Mouse (Mus musculus) heart, embryonic 16.5 days (tissue): Measurements from ENCODE around the gene Islr. TPM values are rescaled to one million over a fixed set of nuclear protein-coding genes. Genes with fewer than 3 reads are reported as not detected.

Experiments used
- ATAC-seq: fragments of 200-750 bp; cut with Nextera tagmentation; replicated peaks from 2 replicates; pipeline ENCODE4 v1.8.0; 2017; ENCODE audit warnings: moderate number of reproducible peaks; ENCODE audit not compliant: insufficient read depth, low FRiP score; ENCODE audit errors: extremely low read depth
- H3K27ac ChIP-seq: fragments of 300-500 bp; sonication (generic); 2 replicates; pipeline ENCODE4 v1.5.1; 2014; ENCODE audit warnings: mild to moderate bottlenecking, low read length, control low read depth, moderate library complexity
- H3K27me3 ChIP-seq: fragments of 300-500 bp; sonication (generic); 2 replicates; pipeline ENCODE4 v1.6.1; 2014; ENCODE audit warnings: low read length, mixed read lengths; ENCODE audit not compliant: control insufficient read depth, insufficient read depth
- H3K36me3 ChIP-seq: fragments of 300-500 bp; sonication (generic); 2 replicates; pipeline ENCODE4 v1.6.1; 2014; ENCODE audit not compliant: control insufficient read depth, insufficient read depth
- H3K4me1 ChIP-seq: fragments of 300-500 bp; sonication (generic); 2 replicates; pipeline ENCODE4 v1.6.1; 2014; ENCODE audit warnings: low read length, mixed read lengths; ENCODE audit not compliant: control insufficient read depth, insufficient read depth
- H3K4me2 ChIP-seq: fragments of 300-500 bp; sonication (generic); 2 replicates; pipeline ENCODE4 v1.6.1; 2014; ENCODE audit warnings: low read depth, mild to moderate bottlenecking, control low read depth, low read length
- H3K4me3 ChIP-seq: fragments of 300-500 bp; sonication (generic); 2 replicates; pipeline ENCODE4 v1.5.1; 2014; ENCODE audit warnings: mild to moderate bottlenecking, control low read depth, low read length
- H3K9ac ChIP-seq: fragments of 300-500 bp; sonication (generic); 2 replicates; pipeline ENCODE4 v1.6.1; 2014; ENCODE audit warnings: low read length, control low read depth
- H3K9me3 ChIP-seq: fragments of 300-500 bp; sonication (generic); replicated peaks from 2 replicates; pipeline ENCODE4 v1.6.1; 2016; ENCODE audit warnings: low read length; ENCODE audit not compliant: control insufficient read depth
- WGBS: fragments of 180-500 bp; shearing (Covaris S2); extraction: QIAGEN DNeasy Blood & Tissue Kit; methylation state at CpG from one replicate; pipeline ENCODE4 v1.1.7; 2014; 5-methylcytosine and 5-hydroxymethylcytosine counted together
- polyA plus RNA-seq: library from polyadenylated mRNA; unstranded; fragments of >200 nt; fragmentation: Nextera tagmentation; extraction: Ambion mirVana; gene quantifications from 2 replicates; pipeline ENCODE4 v1.2.1, GENCODE M21; 2015

The Islr gene
- polyA plus RNA-seq, 1 experiment from 2014 or later = 27.5 TPM

DNA sequence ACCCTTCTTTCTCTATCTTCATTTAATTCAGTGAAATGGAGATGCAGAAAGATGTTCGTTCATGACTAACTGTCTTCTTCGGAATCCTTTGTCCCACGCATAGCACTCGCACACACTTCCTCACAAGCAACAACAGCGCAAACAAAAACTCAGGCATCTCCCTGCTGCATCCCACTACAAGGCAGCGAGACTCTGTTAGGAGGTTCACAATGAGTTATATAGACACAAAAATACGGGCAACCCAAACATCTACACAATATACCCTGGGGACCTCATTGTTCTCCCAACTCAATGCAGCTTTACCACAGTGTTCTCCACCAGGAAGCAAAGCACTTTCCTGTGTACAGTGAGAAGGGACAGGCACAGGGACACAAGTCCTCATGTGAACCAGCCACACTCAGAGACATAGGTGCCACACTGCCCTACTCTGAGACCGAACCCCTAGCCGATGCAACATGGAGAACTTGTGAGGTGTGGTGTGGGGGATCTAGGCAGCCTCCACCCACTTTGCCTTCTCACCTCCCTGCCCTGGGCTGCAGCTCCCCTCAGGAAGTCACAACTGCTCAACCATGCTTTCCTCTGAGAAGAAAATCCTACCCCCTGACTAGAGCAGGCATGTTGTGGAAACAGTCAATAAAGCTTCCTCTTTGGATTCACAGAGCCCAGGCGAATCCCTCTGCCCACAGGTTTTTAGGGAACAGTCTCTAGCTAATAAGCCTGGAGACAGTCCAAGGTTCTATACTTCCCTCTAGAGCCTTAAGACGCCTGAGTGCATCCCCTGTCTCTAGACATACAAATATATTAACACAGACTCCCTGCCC lies 3.6 kb downstream of the Islr start:
- Histone ChIP-seq H3K27me3 (peaks cover 85% of the 10 kb centered on the region), H3K4me2 (no peak overlapping the region), H3K4me1 (peaks cover 42% of the 10 kb centered on the region), H3K9ac (no peak overlapping the region), H3K9me3 (no peaks in the 10 kb centered on the region), H3K4me3 (no peak overlapping the region), H3K36me3 (no peaks in the 10 kb centered on the region), H3K27ac (no peak overlapping the region)
- WGBS = 10% methylated on average over 11 of the region's 11 CpGs
- ATAC-seq = no peak

DNA sequence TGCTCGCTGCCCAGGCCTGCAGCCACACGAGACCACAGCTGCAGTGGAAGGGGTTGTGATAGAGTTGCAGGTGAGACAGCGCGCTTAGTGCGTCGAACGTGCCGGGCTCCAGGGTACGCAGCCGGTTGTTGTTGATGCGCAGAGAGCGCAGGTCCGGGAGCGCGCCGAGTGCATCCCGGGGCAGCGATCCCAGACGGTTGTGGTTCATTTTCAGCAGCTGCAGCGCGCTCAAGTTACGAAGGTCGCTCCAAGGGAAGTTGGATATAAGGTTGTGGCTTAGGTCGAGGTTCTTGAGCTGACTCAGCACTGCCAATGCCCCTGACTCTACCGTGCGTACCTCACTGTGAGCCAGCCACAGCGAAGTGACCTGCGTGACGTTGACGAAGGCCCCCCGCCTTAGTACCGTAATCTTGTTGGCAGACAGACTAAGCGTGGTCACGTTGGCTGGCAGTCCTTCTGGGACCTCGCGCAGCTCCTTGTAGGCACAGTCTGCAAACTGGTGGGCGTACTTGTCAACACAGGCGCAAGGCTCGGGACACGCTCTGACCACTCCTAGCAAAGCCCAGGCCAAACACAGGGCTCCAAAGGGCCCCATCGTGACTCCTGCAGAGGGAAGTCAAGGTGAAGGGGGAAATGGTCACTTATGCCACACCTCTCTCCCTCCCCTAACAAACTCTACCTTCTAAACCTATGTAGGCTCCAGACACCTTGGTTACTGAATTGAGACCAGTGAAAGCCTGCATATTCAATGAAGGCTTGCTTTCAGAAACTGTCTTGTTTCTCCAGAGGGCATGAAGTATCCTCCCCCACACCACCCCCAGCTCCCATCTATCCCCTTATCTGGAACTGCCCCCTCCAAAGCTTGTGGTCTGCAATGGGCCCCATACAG lies 4.5 kb downstream of the Islr start:
- WGBS = 1% methylated on average over 41 of the region's 41 CpGs
- Histone ChIP-seq H3K36me3 (no peaks in the 10 kb centered on the region), H3K27ac (no peak overlapping the region), H3K4me1 (peaks cover 42% of the 10 kb centered on the region), H3K9me3 (no peaks in the 10 kb centered on the region), H3K4me2 (peak overlapping the region; percentile 43), H3K4me3 (peak overlapping the region; percentile 29), H3K9ac (no peak overlapping the region), H3K27me3 (peaks cover 93% of the 10 kb centered on the region)
- no peak for ATAC-seq

DNA sequence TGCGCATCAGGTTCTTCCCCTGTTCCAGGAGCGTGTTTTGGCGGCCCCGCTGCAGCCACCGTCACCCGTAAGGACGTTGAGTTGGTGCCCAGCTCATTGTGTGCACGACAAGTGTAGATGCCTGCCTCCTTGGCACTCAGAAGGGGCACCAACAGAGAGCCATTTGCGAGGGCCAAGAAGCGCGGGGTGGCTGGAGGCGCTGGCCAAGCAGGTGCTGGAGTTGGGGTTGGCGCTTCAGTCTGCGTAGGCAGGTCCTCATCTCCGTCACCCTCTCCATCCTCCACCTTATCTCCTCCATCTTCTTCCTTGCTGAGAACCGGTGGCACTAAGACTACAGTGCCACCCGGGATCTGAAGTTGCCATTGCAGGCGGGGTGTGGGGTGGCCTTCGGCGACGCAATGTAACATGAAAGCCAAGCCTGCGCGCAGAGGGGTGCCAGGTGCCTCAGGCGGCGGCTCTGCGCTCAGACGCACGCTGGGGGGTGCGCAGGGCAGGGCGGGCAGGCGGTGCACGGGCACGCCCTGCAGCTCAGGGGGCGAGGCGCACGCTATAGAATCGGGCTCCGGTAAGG lies 5.2 kb downstream of the Islr start:
- Histone ChIP-seq H3K4me1 (peaks cover 41% of the 10 kb centered on the region), H3K36me3 (no peaks in the 10 kb centered on the region), H3K4me3 (peak overlapping the region; percentile 29), H3K27me3 (peaks cover 99% of the 10 kb centered on the region), H3K4me2 (peak overlapping the region; percentile 43), H3K9me3 (no peaks in the 10 kb centered on the region), H3K27ac (no peak overlapping the region), H3K9ac (no peak overlapping the region)
- no peak for ATAC-seq
- WGBS = 2% methylated on average over 38 of the region's 38 CpGs

DNA sequence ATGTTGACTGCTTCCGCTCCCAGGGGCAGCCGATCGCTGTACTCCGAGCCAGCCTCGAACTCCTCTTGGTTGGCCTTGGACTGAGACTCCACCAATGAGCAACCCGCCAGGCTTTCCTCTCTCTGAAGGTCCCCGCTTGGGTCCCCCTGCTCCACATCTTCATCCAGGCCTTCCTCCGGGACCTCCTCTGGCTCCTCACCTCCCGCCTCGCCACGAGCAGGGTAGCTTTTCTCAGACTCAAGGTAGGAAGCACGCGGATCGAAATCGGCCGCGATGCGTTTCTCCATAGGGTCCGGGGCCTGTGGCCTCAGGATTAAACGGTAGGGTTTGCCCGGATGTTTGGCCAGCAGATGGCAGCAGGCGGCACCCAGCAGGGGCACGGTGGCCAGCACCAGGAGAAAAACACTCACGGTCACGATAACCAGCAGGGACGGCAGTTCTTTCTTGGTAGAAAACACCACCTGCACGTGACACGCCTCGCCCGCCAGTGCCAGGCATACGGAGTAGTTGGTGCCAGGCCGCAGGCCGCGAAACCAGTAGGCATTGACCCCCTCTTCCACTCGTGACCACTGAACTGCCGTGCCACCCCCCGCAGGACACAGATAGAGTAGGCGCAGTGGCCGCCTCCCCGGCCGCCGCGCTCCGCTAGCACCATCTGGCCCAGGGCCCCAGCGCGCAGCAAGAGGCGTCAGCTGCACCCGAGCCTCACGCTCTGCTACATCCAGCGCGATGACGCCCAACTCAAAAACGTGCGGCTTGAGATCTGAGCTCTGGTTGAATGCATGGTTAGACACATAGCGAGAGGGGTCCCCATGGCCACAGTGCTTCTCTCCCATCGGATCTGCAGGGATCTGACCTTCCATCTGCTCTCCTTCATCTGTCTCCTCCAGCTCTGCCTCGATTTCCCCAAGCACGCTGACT lies 6.1 kb downstream of the Islr start:
- WGBS = 1% methylated on average over 58 of the region's 58 CpGs
- peak overlapping the region; percentile 37 for H3K4me3 ChIP-seq
- H3K27me3 ChIP-seq = peaks cover 96% of the 10 kb centered on the region
- H3K27ac ChIP-seq = no peak overlapping the region
- 0 out of 2 replicates have a peak, but pooled peaks have one; percentile 59 for ATAC-seq
- H3K36me3 ChIP-seq = no peaks in the 10 kb centered on the region
- peaks cover 39% of the 10 kb centered on the region for H3K4me1 ChIP-seq
- H3K9ac ChIP-seq = no peak overlapping the region
- H3K9me3 ChIP-seq = no peaks in the 10 kb centered on the region
- H3K4me2 ChIP-seq = peak overlapping the region; percentile 61

DNA sequence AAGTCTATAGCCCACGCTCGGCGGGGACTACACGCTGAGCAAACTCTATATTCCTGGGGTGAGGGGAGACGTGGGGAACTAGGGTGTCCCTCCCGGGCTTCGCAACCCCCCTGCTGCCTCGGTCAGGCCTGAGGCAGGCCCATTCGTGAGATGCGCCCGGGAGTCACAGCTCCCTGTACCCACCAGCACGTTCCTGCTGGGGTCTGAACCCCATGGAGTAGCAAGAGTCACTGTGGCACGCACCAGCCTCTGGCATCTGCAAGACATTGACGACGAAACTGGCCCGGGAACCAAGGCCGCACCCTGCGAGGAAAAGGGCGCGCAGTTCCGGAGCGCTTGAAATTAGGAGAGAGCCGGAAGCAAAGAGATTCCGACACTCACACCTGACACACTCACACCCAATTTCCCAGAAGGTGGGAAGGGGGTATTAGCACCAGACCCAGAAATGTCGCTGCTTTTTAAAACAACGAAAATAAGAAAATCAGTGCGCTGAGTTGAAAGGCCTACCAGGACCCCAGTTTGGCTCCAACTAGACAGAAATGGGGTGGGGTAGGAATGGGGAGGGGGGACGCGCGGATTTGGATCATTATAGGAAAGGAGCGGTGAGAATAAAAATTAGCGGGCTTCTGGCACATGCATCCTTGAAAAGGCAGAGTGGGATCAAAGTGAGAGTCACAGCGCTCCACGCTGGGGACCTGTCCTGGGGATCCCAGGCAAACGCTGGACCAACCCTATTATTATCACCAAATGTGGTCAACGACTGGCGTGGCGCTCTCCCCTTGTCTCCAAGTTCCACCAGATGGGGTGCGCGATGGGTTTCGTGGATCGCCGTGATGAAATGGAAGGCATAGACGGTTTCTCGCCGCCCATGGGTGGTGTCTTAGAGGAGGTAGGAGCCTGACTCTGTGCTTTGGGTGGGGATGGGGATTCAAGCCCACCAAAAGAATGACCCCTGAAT lies 7.2 kb downstream of the Islr start:
- Histone ChIP-seq H3K36me3 (no peaks in the 10 kb centered on the region), H3K9ac (no peak overlapping the region), H3K27ac (no peak overlapping the region), H3K4me3 (peak overlapping the region; percentile 37), H3K9me3 (no peaks in the 10 kb centered on the region), H3K27me3 (peaks cover 84% of the 10 kb centered on the region), H3K4me2 (peak overlapping the region; percentile 43), H3K4me1 (peaks cover 37% of the 10 kb centered on the region)
- ATAC-seq = no peak
- WGBS = 4% methylated on average over 46 of the region's 46 CpGs

DNA sequence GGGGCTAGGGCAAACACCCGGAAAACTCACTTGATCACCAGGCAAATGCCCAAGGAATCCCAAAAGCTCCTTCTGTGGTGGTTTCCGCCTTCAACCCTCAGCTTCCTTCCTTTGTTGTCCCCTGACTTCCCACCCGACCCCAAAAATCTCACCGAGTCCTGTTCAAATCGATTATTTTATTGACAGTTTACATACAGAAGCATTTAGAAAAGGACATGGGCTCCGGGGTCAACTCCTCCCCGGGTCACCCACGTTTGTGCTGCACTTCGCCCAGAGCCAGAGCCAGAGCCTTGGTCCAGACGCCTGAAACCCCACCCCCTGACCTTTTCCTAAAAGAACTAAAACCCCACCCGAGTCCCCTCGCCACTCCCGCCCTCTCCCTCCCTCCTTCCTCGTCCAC lies 8.0 kb downstream of the Islr start:
- 8% methylated on average over 14 of the region's 14 CpGs for WGBS
- no peak for ATAC-seq

DNA sequence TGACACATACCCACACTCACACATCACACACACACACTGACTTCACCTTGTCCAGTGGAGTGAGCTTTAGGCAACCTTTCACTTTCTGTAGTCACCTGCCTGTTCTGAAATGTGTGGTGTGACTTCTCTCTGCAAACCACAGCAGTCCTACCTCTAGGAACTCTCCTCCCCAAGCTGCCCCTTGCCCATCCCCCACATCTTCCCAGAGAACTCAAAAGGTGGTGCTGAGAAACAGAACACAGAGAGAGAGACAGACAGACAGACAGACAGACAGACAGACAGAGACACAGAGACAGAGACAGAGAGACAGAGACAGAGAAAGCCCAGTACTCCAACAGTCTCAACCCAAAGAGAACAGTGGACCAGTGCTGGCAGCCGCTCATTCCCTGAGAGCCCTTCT lies 8.4 kb downstream of the Islr start:
- H3K4me2 ChIP-seq = no peak overlapping the region
- peaks cover 34% of the 10 kb centered on the region for H3K4me1 ChIP-seq
- no peak overlapping the region for H3K9ac ChIP-seq
- H3K27me3 ChIP-seq = peaks cover 72% of the 10 kb centered on the region
- no peak for ATAC-seq
- no peaks in the 10 kb centered on the region for H3K9me3 ChIP-seq
- no peak overlapping the region for H3K27ac ChIP-seq
- no peaks in the 10 kb centered on the region for H3K36me3 ChIP-seq
- 14% methylated on average over 1 of the region's 1 CpGs for WGBS
- no peak overlapping the region for H3K4me3 ChIP-seq

More for the DNA sequence above, 8.0 kb downstream of the Islr start:
- H3K9me3 ChIP-seq = no peaks in the 10 kb centered on the region
- H3K27me3 ChIP-seq = peaks cover 77% of the 10 kb centered on the region
- no peaks in the 10 kb centered on the region for H3K36me3 ChIP-seq
- H3K4me3 ChIP-seq = peak overlapping the region; percentile 19
- peaks cover 34% of the 10 kb centered on the region for H3K4me1 ChIP-seq
- H3K27ac ChIP-seq = no peak overlapping the region
- peak overlapping the region; percentile 43 for H3K4me2 ChIP-seq
- no peak overlapping the region for H3K9ac ChIP-seq
